Mouse (Mus musculus): ENCODE measurements around the gene Rps19. TPM values are rescaled to one million over a fixed set of nuclear protein-coding genes. Genes with fewer than 3 reads are reported as not detected.

Rps19 gene
- polyA plus RNA-seq, 1 experiment from 2014 or later, result 2,143 TPM

- no peaks in the 10 kb centered on the region for H3K27me3 ChIP-seq (ENCODE audit: low read depth, poor library complexity, severe bottlenecking)
- DNase-seq (ENCODE audit: low spot score), result no peak
- H3K4me3 ChIP-seq, result no peak within 1 kb of the TSS
- peaks cover 13% of the 10 kb centered on the region for H3K4me1 ChIP-seq
- peak within 1 kb of the TSS; percentile 46 for H3K27ac ChIP-seq
- no peaks in the 10 kb centered on the region for H3K36me3 ChIP-seq
- WGBS, result 67% methylated on average over 12 of the region's 12 CpGs
- no peaks in the 10 kb centered on the region for H3K9me3 ChIP-seq (replicated peaks)
These were observed 13.1 kb downstream of the Rps19 start, which contains the start of gene Cd79a for GRCm38 (mm10) chr7:24897224-24897623. Gene Cd79a (plus strand): TSS chr7:24897381.

GRCm38 (mm10) chr7:24897959-24898358 is 13.8 kb downstream of the Rps19 start:
- H3K4me1 ChIP-seq, result peaks cover 20% of the 10 kb centered on the region
- no peak overlapping the region for H3K4me3 ChIP-seq
- no peaks in the 10 kb centered on the region for H3K27me3 ChIP-seq (ENCODE audit: low read depth, poor library complexity, severe bottlenecking)
- H3K27ac ChIP-seq, result no peak overlapping the region
- WGBS, result 91% methylated on average over 5 of the region's 5 CpGs
- DNase-seq (ENCODE audit: low spot score), result no peak
- H3K36me3 ChIP-seq, result no peaks in the 10 kb centered on the region
- no peaks in the 10 kb centered on the region for H3K9me3 ChIP-seq (replicated peaks)

GRCm38 (mm10) chr7:24901114-24901513 is 16.9 kb downstream of the Rps19 start:
- no peak for DNase-seq (ENCODE audit: low spot score)
- peaks cover 43% of the 10 kb centered on the region for H3K4me1 ChIP-seq
- no peaks in the 10 kb centered on the region for H3K36me3 ChIP-seq
- H3K27me3 ChIP-seq (ENCODE audit: low read depth, poor library complexity, severe bottlenecking), result no peaks in the 10 kb centered on the region
- H3K27ac ChIP-seq, result no peak overlapping the region
- H3K9me3 ChIP-seq (replicated peaks), result no peaks in the 10 kb centered on the region
- H3K4me3 ChIP-seq, result no peak overlapping the region
- 80% methylated on average over 6 of the region's 6 CpGs for WGBS

- H3K4me1 ChIP-seq, result peaks cover 51% of the 10 kb centered on the region
- H3K9me3 ChIP-seq (replicated peaks), result no peaks in the 10 kb centered on the region
- H3K4me3 ChIP-seq, result peak overlapping the region; percentile 80
- no peaks in the 10 kb centered on the region for H3K36me3 ChIP-seq
- WGBS, result 71% methylated on average over 1 of the region's 1 CpGs
- H3K27me3 ChIP-seq (ENCODE audit: low read depth, poor library complexity, severe bottlenecking), result no peaks in the 10 kb centered on the region
- DNase-seq (ENCODE audit: low spot score), result no peak
- H3K27ac ChIP-seq, result peak overlapping the region; percentile 89
These were observed 17.7 kb downstream of the Rps19 start for GRCm38 (mm10) chr7:24901842-24902241.

GRCm38 (mm10) chr7:24902264-24902629 is 18.1 kb downstream of the Rps19 start:
- peaks cover 52% of the 10 kb centered on the region for H3K4me1 ChIP-seq
- DNase-seq (ENCODE audit: low spot score), result no peak
- no peaks in the 10 kb centered on the region for H3K36me3 ChIP-seq
- H3K27ac ChIP-seq, result peak overlapping the region; percentile 89
- H3K4me3 ChIP-seq, result peak overlapping the region; percentile 80
- H3K9me3 ChIP-seq (replicated peaks), result no peaks in the 10 kb centered on the region
- WGBS, result 49% methylated on average over 2 of the region's 2 CpGs
- H3K27me3 ChIP-seq (ENCODE audit: low read depth, poor library complexity, severe bottlenecking), result no peaks in the 10 kb centered on the region

GRCm38 (mm10) chr7:24902630-24903443 is 18.7 kb downstream of the Rps19 start, which contains the start of gene Arhgef1:
Gene Arhgef1 (plus strand): TSS chr7:24902912.
- peak; percentile 67 for DNase-seq (ENCODE audit: low spot score)
- peaks cover 54% of the 10 kb centered on the region for H3K4me1 ChIP-seq
- 7% methylated on average over 62 of the region's 68 CpGs for WGBS
- no peaks in the 10 kb centered on the region for H3K9me3 ChIP-seq (replicated peaks)
- H3K27ac ChIP-seq, result peak within 1 kb of the TSS; percentile 89
- no peaks in the 10 kb centered on the region for H3K27me3 ChIP-seq (ENCODE audit: low read depth, poor library complexity, severe bottlenecking)
- no peaks in the 10 kb centered on the region for H3K36me3 ChIP-seq
- H3K4me3 ChIP-seq, result peak within 1 kb of the TSS; percentile 80

GRCm38 (mm10) chr7:24903444-24903825 is 19.3 kb downstream of the Rps19 start:
- H3K36me3 ChIP-seq, result peaks cover 4% of the 10 kb centered on the region
- H3K4me1 ChIP-seq, result peaks cover 56% of the 10 kb centered on the region
- no peak for DNase-seq (ENCODE audit: low spot score)
- H3K27me3 ChIP-seq (ENCODE audit: low read depth, poor library complexity, severe bottlenecking), result no peaks in the 10 kb centered on the region
- H3K27ac ChIP-seq, result 0 out of 2 replicates have a peak overlapping the region, but pooled peaks have one; percentile 89
- WGBS, result 48% methylated on average over 10 of the region's 10 CpGs
- no peaks in the 10 kb centered on the region for H3K9me3 ChIP-seq (replicated peaks)
- peak overlapping the region; percentile 80 for H3K4me3 ChIP-seq

GRCm38 (mm10) chr7:24904070-24904483 is 19.9 kb downstream of the Rps19 start:
- Histone ChIP-seq H3K27ac (peak overlapping the region; percentile 80), H3K4me3 (peak overlapping the region; percentile 80), H3K27me3 (ENCODE audit: low read depth, poor library complexity, severe bottlenecking) (no peaks in the 10 kb centered on the region), H3K36me3 (peaks cover 10% of the 10 kb centered on the region), H3K4me1 (peaks cover 56% of the 10 kb centered on the region), H3K9me3 (replicated peaks) (no peaks in the 10 kb centered on the region)
- WGBS, result under 1% methylated on average over 30 of the region's 30 CpGs
- DNase-seq (ENCODE audit: low spot score), result peak; percentile 95

GRCm38 (mm10) chr7:24904936-24905335 is 20.8 kb downstream of the Rps19 start:
- H3K4me1 ChIP-seq, result peaks cover 56% of the 10 kb centered on the region
- peak overlapping the region; percentile 80; the same call in 1 of the 2 replicates for H3K27ac ChIP-seq
- peaks cover 17% of the 10 kb centered on the region for H3K36me3 ChIP-seq
- DNase-seq (ENCODE audit: low spot score), result peak; percentile 79
- WGBS, result 18% methylated on average over 3 of the region's 3 CpGs
- H3K9me3 ChIP-seq (replicated peaks), result no peaks in the 10 kb centered on the region
- H3K27me3 ChIP-seq (ENCODE audit: low read depth, poor library complexity, severe bottlenecking), result no peaks in the 10 kb centered on the region
- peak overlapping the region; percentile 80 for H3K4me3 ChIP-seq

- WGBS, result 33% methylated on average over 6 of the region's 6 CpGs
These were observed 22.4 kb downstream of the Rps19 start for GRCm38 (mm10) chr7:24906551-24906950.

GRCm38 (mm10) chr7:24907211-24907748 is 23.1 kb downstream of the Rps19 start:
- H3K9me3 ChIP-seq (replicated peaks), result no peaks in the 10 kb centered on the region
- no peaks in the 10 kb centered on the region for H3K27me3 ChIP-seq (ENCODE audit: low read depth, poor library complexity, severe bottlenecking)
- WGBS, result 12% methylated on average over 13 of the region's 13 CpGs
- H3K36me3 ChIP-seq, result peaks cover 33% of the 10 kb centered on the region
- peaks cover 49% of the 10 kb centered on the region for H3K4me1 ChIP-seq
- H3K27ac ChIP-seq, result peak overlapping the region; percentile 80
- DNase-seq (ENCODE audit: low spot score), result no peak
- peak overlapping the region; percentile 35 for H3K4me3 ChIP-seq

More at GRCm38 (mm10) chr7:24906551-24906950, 22.4 kb downstream of the Rps19 start:
- H3K4me1 ChIP-seq, result peaks cover 56% of the 10 kb centered on the region
- no peaks in the 10 kb centered on the region for H3K9me3 ChIP-seq (replicated peaks)
- H3K36me3 ChIP-seq, result peaks cover 26% of the 10 kb centered on the region
- DNase-seq (ENCODE audit: low spot score), result no peak
- peak overlapping the region; percentile 35 for H3K4me3 ChIP-seq
- peak overlapping the region; percentile 80 for H3K27ac ChIP-seq
- no peaks in the 10 kb centered on the region for H3K27me3 ChIP-seq (ENCODE audit: low read depth, poor library complexity, severe bottlenecking)

- no peak overlapping the region for H3K27ac ChIP-seq
- WGBS, result 96% methylated on average over 14 of the region's 14 CpGs
- H3K4me3 ChIP-seq, result no peak overlapping the region
- peaks cover 60% of the 10 kb centered on the region for H3K36me3 ChIP-seq
- H3K27me3 ChIP-seq (ENCODE audit: low read depth, poor library complexity, severe bottlenecking), result no peaks in the 10 kb centered on the region
- no peak for DNase-seq (ENCODE audit: low spot score)
- no peaks in the 10 kb centered on the region for H3K9me3 ChIP-seq (replicated peaks)
- peaks cover 5% of the 10 kb centered on the region for H3K4me1 ChIP-seq
These were observed 28.3 kb downstream of the Rps19 start for GRCm38 (mm10) chr7:24912480-24912879.

GRCm38 (mm10) chr7:24918763-24919323 is 34.7 kb downstream of the Rps19 start:
- WGBS, result 91% methylated on average over 20 of the region's 20 CpGs
- Histone ChIP-seq H3K4me3 (no peak overlapping the region), H3K27me3 (ENCODE audit: low read depth, poor library complexity, severe bottlenecking) (no peaks in the 10 kb centered on the region), H3K27ac (no peak overlapping the region), H3K4me1 (no peaks in the 10 kb centered on the region; the same call in 1 of the 2 replicates), H3K36me3 (peaks cover 76% of the 10 kb centered on the region), H3K9me3 (replicated peaks) (no peaks in the 10 kb centered on the region)
- no peak for DNase-seq (ENCODE audit: low spot score)

Measured in limb, embryonic 10.5 days (tissue).